Mouse (Mus musculus) heart, embryonic 16.5 days (tissue): ENCODE data around the gene Agfg2. TPM values are rescaled to one million over a fixed set of nuclear protein-coding genes. Genes with fewer than 3 reads are reported as not detected.
"Not testable (repeated sequence)": the region's sequence is repeated elsewhere in the genome, so short reads cannot be mapped to it uniquely, and the experiment has no call there.

Experiments used
- ATAC-seq: fragments of 200-750 bp; cut with Nextera tagmentation; replicated peaks from 2 replicates; pipeline ENCODE4 v1.8.0; 2017; ENCODE audit warnings: moderate number of reproducible peaks; ENCODE audit not compliant: insufficient read depth, low FRiP score; ENCODE audit errors: extremely low read depth
- H3K27ac ChIP-seq: fragments of 300-500 bp; sonication (generic); 2 replicates; pipeline ENCODE4 v1.5.1; 2014; ENCODE audit warnings: mild to moderate bottlenecking, low read length, control low read depth, moderate library complexity
- H3K27me3 ChIP-seq: fragments of 300-500 bp; sonication (generic); 2 replicates; pipeline ENCODE4 v1.6.1; 2014; ENCODE audit warnings: low read length, mixed read lengths; ENCODE audit not compliant: control insufficient read depth, insufficient read depth
- H3K36me3 ChIP-seq: fragments of 300-500 bp; sonication (generic); 2 replicates; pipeline ENCODE4 v1.6.1; 2014; ENCODE audit not compliant: control insufficient read depth, insufficient read depth
- H3K4me1 ChIP-seq: fragments of 300-500 bp; sonication (generic); 2 replicates; pipeline ENCODE4 v1.6.1; 2014; ENCODE audit warnings: low read length, mixed read lengths; ENCODE audit not compliant: control insufficient read depth, insufficient read depth
- H3K4me2 ChIP-seq: fragments of 300-500 bp; sonication (generic); 2 replicates; pipeline ENCODE4 v1.6.1; 2014; ENCODE audit warnings: low read depth, mild to moderate bottlenecking, control low read depth, low read length
- H3K4me3 ChIP-seq: fragments of 300-500 bp; sonication (generic); 2 replicates; pipeline ENCODE4 v1.5.1; 2014; ENCODE audit warnings: mild to moderate bottlenecking, control low read depth, low read length
- H3K9ac ChIP-seq: fragments of 300-500 bp; sonication (generic); 2 replicates; pipeline ENCODE4 v1.6.1; 2014; ENCODE audit warnings: low read length, control low read depth
- H3K9me3 ChIP-seq: fragments of 300-500 bp; sonication (generic); replicated peaks from 2 replicates; pipeline ENCODE4 v1.6.1; 2016; ENCODE audit warnings: low read length; ENCODE audit not compliant: control insufficient read depth
- WGBS: fragments of 180-500 bp; shearing (Covaris S2); extraction: QIAGEN DNeasy Blood & Tissue Kit; methylation state at CpG from one replicate; pipeline ENCODE4 v1.1.7; 2014; 5-methylcytosine and 5-hydroxymethylcytosine counted together
- polyA plus RNA-seq: library from polyadenylated mRNA; unstranded; fragments of >200 nt; fragmentation: Nextera tagmentation; extraction: Ambion mirVana; gene quantifications from 2 replicates; pipeline ENCODE4 v1.2.1, GENCODE M21; 2015

The Agfg2 gene
- polyA plus RNA-seq = 19.4 and 21.0 TPM in 2 replicates

DNA sequence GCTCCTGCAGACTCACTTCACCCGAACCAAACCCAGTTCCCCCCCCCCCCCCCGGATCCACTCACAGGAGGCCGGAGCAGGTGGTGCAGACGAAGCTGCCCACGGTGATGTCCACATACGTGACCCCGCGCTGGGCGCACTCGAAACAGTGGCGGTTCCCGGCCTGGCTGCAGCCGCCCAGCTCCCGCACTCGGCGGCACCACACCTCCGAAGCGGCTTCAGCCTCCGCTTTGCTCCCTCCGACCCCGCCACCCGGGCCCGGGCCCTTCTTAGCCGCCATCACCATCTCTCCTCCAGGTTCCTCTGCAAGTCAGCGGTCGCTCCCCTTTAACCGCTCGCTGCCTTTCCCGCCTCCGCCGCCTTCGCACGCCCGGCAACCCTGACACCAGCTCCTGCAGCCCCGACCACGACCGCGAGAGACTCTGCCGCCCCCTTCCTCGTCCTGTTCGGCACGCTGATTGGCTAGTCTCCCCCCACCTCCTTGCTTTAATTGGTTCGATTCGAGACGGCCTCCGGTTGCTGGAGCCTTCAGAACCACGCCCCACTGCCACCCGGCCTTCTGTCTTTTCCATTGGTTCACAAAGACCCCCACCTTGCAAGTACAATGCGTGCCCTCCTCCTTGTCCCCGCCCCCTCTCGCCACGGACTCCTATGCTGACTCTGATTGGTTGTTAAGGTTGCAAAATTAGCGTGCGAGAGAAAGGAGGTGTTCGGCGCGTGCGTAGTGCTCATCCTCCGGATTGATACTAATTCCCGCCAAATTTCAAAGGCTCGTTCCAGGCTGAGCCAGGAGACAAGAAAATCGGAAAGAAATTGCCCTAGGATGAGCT, at the start of gene Agfg2:
Gene Agfg2, minus strand, starts transcription at position 433 of the 830 bp plus-strand sequence.
- peak within 1 kb of the TSS; percentile 81 for H3K9ac ChIP-seq
- H3K36me3 ChIP-seq = no peaks in the 10 kb centered on the region
- H3K9me3 ChIP-seq = no peaks in the 10 kb centered on the region
- peaks cover 15% of the 10 kb centered on the region for H3K4me1 ChIP-seq
- ATAC-seq = peak; percentile 97
- H3K27me3 ChIP-seq = no peaks in the 10 kb centered on the region
- H3K4me3 ChIP-seq = peak within 1 kb of the TSS; percentile 87
- peak within 1 kb of the TSS; percentile 96 for H3K4me2 ChIP-seq
- under 1% methylated on average over 61 of the region's 62 CpGs for WGBS
- H3K27ac ChIP-seq = peak within 1 kb of the TSS; percentile 84

DNA sequence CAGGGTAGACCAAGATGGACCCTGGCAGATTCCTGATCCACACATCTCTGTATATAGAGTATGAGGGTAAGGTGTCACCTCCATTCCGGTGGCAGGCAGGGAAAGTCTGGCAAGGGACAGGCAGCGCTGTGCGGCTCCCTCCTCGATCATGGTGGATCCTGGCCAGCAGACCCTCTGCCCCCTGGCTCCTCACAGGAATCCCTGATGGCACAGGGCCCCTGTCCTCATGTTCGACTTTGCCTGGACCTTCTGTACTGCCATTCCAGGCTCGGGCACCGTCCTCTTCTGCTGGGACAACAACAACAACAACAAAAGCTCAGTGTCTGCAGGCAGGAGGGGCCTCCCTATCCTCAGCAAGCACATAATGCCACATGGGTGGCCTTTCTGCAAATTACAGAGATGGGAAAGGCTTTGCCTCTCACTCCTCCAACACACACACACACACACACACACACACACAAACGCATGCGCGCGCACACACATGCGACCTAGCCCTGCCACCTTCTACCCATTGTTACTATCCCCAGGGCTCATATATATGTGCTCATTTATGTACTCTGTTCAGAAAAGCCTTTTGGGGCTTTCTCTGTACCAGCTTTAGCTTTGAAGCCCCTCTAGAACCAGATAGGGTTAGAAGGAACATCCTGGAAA, 49.2 kb upstream of the Agfg2 start:
- H3K9ac ChIP-seq = no peak overlapping the region
- no peak overlapping the region for H3K4me2 ChIP-seq
- no peak overlapping the region for H3K4me3 ChIP-seq
- no peaks in the 10 kb centered on the region; the same call in 1 of the 2 replicates for H3K36me3 ChIP-seq
- no peak for ATAC-seq
- no peaks in the 10 kb centered on the region for H3K4me1 ChIP-seq
- H3K27me3 ChIP-seq = no peaks in the 10 kb centered on the region
- no peak overlapping the region for H3K27ac ChIP-seq
- no peaks in the 10 kb centered on the region for H3K9me3 ChIP-seq
- WGBS = 92% methylated on average over 12 of the region's 12 CpGs

DNA sequence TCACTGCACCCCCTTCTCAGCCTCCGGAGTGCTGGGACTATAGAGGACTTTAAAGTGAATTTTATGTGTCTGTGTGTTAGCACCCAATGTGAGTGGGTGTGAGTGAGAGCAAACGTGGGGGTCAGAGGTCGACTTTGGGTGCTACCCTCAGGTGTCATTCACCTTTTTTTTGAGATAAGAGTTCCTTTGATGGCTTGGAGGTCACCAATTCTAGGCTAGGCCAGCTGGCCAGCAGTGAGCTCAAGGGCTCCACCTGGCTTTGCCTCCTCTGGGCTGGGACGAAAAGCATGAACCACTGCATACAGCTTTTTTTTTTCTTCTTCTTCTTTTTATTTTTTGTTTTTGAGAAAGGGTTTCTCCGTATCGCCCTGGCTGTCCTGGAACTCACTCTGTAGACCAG, 42.2 kb upstream of the Agfg2 start:
- no peak for ATAC-seq
- no peaks in the 10 kb centered on the region for H3K9me3 ChIP-seq
- 64% methylated on average over 6 of the region's 6 CpGs for WGBS

DNA sequence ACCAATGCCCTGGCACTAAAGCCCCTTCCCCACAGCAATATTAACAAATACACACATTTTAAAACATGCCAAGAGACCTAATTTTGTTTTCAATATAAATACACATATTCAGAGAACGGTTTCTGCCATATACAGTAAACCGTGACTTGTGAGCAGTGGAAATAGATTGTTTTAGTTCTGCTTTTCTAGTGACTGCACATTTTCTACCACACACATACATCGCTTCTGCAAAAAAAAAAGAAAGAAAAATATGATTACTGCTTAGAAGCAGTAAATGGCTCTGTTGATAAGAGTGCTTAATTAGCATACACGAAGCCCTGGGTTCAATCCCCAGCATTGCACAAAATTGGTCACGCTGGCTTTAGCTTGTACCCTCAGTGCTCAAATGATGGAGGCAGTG, 39.3 kb upstream of the Agfg2 start:
- Histone ChIP-seq H3K36me3 (no peaks in the 10 kb centered on the region), H3K4me2 (no peak overlapping the region), H3K27ac (no peak overlapping the region), H3K4me3 (no peak overlapping the region), H3K9me3 (no peaks in the 10 kb centered on the region), H3K4me1 (peaks cover 11% of the 10 kb centered on the region), H3K27me3 (no peaks in the 10 kb centered on the region; the same call in 1 of the 2 replicates), H3K9ac (no peak overlapping the region)
- 81% methylated on average over 5 of the region's 5 CpGs for WGBS
- ATAC-seq = no peak

More for the DNA sequence above, 42.2 kb upstream of the Agfg2 start:
- Histone ChIP-seq H3K4me2 (no peak overlapping the region), H3K27me3 (no peaks in the 10 kb centered on the region; the same call in 1 of the 2 replicates), H3K27ac (no peak overlapping the region), H3K9ac (no peak overlapping the region), H3K36me3 (no peaks in the 10 kb centered on the region), H3K4me1 (no peaks in the 10 kb centered on the region), H3K4me3 (no peak overlapping the region)

DNA sequence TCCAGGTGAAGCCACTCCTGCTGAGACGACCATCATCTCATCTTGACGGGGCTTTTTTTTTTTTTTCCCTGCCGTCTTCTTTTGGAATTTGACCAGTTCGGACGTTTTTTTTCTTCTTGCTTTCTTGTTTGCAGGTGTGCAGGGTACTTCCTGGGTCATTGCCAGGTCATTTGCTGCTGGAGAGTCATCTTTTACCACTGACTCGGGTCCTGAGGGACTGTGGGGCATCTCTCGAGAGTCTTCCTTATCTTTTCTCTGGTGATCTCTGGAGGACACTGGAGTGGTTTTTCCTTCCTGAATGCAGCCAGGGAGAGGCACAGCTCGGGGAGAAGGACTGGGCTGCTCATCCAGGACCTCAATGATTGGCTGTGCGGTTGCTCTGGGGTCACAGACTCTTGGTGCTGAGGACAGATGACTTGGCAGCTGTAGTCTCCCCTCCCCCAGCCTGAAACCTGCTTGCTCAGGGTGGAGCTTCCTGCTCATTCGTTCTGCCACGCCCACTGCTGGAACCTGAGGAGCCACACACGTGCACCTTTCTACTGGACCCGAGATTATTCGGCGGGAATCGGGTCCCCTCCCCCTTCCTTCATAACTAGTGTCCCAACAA, 36.1 kb upstream of the Agfg2 start:
- WGBS = 19% methylated on average over 9 of the region's 16 CpGs
- H3K36me3 ChIP-seq, H3K9ac ChIP-seq, H3K27me3 ChIP-seq, H3K27ac ChIP-seq, H3K9me3 ChIP-seq: not testable (repeated sequence)
- H3K4me2 ChIP-seq = peak overlapping the region; percentile 54
- H3K4me1 ChIP-seq = peaks cover 14% of the 10 kb centered on the region
- peak; percentile 59 for ATAC-seq
- H3K4me3 ChIP-seq = 0 out of 2 replicates have a peak overlapping the region, but pooled peaks have one; percentile 6

DNA sequence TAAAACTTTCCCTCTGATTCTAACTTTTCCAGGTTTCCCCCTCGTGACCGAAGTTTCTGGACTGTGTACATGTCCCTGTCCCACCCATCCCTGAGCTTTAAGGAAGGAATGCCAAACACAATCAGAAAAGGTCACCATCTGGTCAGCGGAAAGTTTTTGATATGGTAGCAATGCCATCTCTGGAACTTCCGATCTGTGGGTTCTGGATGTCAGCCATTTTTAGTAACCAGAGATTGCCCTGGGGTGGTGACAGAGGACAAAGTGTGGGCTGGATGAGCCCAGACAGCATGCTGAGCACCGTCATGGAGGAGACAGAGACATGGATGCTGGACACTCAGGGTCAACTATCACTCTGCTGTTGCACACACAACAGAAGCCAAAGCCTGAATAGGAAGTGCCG, 34.6 kb upstream of the Agfg2 start:
- H3K4me2 ChIP-seq = peak overlapping the region; percentile 0; the same call in 1 of the 2 replicates
- no peak overlapping the region for H3K4me3 ChIP-seq

DNA sequence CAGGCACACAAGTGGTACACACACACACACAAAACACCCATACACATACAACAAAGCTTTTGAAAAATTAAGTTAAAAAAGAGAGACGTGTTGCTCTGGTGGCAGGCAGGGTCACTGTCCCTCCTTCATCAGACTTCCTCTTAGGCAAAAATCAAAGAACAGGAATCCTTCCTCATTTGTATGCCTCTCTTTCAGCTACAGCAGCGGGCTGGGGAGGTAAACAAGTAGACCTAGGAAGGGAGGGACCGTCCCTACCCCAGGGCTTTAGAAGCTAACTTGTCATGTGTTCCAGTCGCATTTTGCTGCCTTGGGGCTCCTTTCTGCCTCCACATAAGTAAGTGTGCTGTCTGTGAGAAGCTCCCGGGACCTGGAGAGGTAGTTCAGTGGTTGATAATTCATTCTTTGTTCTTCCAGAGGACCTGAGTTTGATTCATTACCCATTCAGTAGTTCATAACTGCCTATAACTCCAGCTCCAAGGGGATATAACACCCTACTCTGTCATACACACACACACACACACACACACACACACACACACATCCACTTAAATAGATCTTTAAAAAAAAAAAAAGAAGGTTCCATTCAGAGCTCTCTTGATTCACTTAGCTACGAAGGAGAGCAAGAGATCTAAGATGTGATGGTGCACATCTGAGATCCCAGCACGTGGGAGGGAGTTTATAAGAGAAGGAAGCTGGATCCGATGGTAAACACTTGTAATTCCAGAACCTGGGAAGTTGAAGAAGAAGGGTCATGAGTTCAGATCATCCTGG, 33.7 kb upstream of the Agfg2 start:
- no peak overlapping the region for H3K9ac ChIP-seq
- no peaks in the 10 kb centered on the region for H3K36me3 ChIP-seq
- no peak overlapping the region for H3K27ac ChIP-seq
- H3K9me3 ChIP-seq = no peaks in the 10 kb centered on the region
- no peak for ATAC-seq
- no peak overlapping the region for H3K4me2 ChIP-seq
- H3K4me3 ChIP-seq = no peak overlapping the region
- no peaks in the 10 kb centered on the region; the same call in 1 of the 2 replicates for H3K27me3 ChIP-seq
- H3K4me1 ChIP-seq = peaks cover 16% of the 10 kb centered on the region
- WGBS = 60% methylated on average over 8 of the region's 8 CpGs

More for the DNA sequence above, 34.6 kb upstream of the Agfg2 start:
- Histone ChIP-seq H3K27me3 (no peaks in the 10 kb centered on the region; the same call in 1 of the 2 replicates), H3K9ac (no peak overlapping the region), H3K36me3 (no peaks in the 10 kb centered on the region), H3K4me1 (peaks cover 16% of the 10 kb centered on the region), H3K9me3 (no peaks in the 10 kb centered on the region), H3K27ac (peak overlapping the region; percentile 51; the same call in 1 of the 2 replicates)
- 33% methylated on average over 6 of the region's 6 CpGs for WGBS
- ATAC-seq = peak; percentile 53; the same call in 1 of the 2 replicates

DNA sequence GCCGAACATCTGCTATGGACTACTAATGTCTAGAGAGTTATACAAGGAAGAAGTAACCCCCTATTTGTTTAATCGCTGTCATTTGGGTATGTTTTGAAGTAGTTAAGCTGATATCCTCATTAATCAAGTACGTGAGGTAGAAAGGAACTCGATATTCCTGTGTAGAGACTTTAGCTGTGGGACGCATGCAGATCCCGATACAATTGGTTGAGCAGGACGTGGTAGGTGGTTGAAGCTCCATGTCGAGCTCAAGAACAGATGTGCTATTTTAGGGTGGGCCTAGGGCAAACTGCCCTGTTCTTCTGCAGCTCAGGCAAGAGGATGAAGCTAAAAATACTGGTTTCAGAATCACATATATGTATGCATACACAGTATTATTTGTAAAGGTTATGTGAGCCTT, 31.2 kb upstream of the Agfg2 start:
- Histone ChIP-seq H3K9ac (no peak overlapping the region), H3K36me3 (no peaks in the 10 kb centered on the region), H3K4me1 (peaks cover 15% of the 10 kb centered on the region), H3K9me3 (no peaks in the 10 kb centered on the region), H3K4me2 (no peak overlapping the region), H3K27ac (no peak overlapping the region), H3K27me3 (no peaks in the 10 kb centered on the region), H3K4me3 (no peak overlapping the region)
- ATAC-seq = no peak
- WGBS = 69% methylated on average over 8 of the region's 8 CpGs
